Mouse (Mus musculus) retina, postnatal 1 day (tissue): Measurements from ENCODE around the gene Phb2.

Experiments used
- DNase-seq: peaks from one replicate; pipeline ENCODE4 v3.0.0-alpha.2; 2012

The Phb2 gene

DNA sequence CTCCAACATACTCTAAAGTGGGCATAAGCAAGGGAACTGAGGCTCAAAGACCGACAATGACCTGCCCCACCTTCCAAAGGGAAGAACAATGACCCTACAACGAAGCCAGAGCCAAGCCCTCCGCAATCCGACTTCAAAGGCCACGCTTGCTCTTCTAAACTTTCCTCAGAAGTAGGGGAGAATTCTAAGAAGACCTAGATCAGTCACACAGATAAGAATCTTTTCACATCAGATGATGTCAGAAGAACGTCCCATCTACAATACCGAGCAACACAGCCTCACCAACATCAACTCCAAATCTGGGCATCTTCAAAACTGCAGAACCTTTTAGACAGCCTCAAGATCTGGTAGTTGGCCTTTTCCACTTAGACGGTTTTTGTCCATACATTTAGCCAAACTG is 38.3 kb downstream of the Phb2 start:
- DNase-seq, result no peak

DNA sequence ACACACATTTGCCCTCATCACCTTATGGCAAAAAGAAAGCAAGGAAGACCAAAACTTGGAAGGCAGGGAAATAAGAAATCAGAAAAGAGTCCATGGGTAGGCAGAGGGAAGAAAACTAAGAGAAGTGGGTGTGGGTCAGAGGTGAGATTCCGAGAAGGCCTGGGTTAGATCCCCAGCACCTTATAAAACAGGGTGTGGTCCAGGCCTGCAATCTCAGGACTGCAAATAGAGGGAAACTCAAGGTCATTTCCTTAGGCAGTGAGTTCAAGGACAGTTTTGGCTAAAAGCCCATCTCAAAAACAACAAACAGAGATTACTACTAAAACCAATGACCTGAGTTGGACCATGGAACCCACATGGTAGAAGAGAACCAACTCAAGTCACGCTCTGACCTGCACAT is 41.7 kb downstream of the Phb2 start:
- DNase-seq, result no peak

DNA sequence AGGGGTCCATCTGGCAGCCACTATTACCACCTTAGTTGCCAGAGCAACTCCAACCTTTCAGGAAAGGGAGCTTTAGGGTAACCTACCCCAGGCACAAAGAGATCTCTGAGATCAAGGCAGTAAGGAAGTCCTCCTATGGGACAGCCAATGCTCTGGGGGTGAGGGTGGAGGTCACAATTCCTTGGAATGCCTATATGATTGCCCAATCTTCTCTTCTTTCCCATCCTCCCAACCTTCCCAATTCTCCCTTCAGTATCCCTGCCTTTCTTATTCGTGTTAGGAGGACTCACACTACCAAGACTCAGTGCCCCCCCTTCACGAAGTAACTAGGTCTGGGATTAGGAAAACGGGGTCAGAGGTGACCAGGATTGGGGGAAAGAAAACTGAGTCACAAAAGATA is 43.2 kb downstream of the Phb2 start:
- no peak for DNase-seq

DNA sequence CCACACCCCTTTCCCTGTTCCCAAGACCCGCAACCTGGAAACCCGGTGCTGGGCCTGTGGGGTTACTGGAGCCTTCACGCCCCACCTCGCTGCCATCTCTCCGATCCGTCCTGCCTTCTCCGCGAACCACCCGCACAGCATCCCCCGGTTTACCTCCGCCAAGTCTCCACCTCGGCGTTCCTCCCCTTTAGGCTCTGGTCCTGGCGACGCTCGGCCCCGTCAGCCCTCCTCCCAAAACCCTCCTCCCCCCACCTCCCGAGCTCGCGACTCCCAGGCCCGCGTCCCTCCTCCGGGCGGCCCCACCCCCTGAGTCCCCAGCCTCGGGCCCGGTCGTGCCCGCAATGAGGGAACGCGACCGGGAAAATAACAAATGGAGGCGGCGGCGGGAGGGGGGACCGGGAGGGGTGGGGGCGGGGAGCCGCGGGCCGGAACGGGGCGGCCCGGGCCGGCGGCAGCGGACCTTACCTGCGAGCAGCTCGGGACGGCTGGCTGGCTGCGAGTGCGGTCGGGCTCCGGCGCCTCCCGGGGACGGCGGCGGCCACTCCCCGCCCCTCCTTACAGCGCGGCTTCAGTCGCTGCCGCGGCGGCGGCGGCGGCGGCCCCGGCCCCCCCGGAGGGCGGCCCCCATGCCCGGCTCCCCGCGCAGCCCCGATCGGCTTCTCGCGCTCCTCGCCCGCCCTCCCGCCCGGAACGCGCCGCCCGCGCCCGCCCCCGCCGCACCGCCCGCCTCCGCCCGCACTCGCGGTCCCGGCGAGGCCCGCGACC is 43.9 kb downstream of the Phb2 start, which contains the start of the genes Gm45234 and Atn1:
Gm45234 (minus strand) TSS at position 191 of the 765 bp plus-strand sequence.
Atn1 (minus strand) TSS at position 694 of the 765 bp plus-strand sequence.
- DNase-seq, result peak; percentile 78

DNA sequence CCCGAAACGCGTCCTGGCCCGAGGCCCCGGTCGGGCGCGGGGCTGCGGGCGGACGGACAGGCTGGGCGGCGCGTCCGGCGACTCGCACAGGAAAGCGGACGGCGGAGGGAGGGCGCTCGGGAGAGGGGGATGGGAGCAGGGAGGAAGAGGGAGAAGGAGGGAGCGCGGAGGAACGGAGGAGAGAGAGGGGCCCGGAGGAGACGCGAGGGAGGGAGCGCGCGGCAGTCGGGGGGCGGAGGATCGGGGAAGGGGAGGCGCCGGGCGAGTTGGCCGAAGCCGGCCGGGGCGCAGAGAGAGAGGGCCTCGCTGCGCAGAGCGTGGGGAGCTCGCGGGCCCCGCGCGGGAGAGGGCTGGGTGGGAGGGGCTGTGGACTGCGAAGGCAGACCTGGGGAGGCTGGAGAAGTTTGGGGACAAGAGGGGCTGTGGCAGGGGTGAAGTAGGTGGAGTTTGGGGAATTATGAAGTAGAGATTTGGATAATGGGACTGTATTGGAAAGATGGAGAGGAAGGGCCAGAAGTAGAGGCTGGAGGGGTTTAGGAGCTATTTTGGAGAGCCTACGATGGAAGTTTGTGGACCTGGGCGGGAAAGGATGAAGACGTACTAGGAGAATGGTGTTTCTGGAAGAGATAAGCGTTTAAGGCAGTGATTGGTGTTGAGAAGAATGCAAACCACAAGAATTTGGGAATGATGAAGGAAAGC is 44.7 kb downstream of the Phb2 start:
- peak; percentile 91 for DNase-seq

DNA sequence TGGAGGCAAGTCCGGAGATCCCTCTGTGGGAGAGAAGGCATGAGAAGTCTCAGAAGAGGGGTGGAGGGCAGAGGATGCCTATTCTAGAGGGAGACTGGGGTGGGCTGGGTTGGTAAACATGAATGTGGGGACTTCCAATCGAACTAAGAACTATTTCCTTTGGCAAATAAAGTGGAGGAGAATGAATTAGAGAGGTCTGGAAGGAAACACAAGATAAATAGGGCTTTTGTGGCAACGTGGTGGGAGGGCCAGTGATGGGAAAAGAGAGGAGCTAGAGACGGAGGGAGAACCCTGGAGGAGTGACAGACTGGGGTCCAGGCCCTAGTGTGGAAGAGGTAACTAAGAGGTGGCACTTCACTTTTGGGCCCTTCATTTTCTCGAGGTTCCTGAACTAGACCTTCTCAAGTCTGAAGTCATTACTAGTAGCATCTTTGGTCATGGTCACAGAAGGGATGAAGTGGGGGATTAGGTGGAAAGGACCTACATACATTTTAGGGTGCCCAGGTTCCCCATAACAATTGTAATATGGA is 45.3 kb downstream of the Phb2 start:
- no peak for DNase-seq

DNA sequence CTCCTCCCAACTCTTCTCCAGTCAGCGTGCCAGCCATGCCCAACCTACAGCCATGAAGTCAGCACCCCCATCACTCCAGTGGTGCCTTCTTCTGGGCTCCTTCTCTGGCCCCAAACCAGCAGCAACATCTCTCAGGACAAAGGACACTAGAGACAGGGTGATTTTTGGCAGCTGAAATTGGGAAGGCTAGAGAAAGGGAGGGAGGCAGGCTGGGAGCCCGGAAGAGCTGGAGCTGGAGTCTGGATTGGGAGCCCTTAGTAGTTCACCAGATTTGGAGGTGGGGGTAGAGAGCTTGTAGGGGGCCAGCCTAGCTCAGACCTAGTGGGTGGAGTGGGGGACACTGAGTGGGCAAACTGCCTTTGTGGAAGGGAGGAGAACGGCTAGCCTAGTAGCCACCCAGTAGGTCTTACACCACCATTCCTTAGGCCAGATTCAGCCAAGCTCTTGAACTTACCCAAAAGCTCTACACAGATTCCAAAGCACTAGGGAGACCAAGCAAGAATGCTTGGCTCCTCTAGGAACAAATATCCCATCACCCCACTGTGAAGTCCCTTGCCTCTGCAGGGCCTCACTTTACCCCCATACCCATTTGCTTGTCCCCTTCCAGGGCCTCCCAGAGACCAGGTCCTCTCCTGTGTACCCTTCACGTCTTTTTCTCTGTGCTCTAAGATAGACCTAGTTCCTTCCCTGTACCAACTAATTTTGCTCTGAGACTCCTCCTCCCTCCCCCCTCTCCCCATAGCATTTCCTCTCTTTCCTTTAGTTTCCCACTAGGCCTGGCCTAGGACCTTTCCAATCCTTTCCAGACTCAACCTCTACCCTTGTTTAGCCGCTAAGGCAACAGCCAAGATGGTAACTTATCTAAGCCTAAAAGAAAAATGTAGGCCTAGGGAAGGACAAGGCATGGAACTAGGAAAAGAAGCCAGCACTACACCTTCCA is 46.0 kb downstream of the Phb2 start:
- DNase-seq, result peak; percentile 65

DNA sequence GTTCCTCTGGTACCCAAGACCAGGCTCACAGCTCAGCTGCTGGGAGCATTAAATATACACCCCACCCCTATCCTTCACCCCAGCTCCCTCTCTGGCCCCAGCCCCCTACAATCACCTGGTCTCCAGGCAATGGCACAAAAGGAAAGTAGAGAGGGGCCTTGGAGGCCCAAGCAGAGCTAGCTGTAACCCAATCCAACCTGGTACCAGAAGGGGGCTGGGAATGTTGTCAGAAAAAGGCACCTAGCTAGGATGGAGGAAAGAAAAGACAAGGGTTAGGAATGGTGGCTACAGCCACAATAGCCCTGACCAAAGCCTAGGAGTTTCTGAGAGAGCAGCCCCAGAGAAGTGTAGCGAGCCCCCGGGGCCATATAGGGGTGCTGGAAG is 46.7 kb downstream of the Phb2 start:
- DNase-seq, result no peak

DNA sequence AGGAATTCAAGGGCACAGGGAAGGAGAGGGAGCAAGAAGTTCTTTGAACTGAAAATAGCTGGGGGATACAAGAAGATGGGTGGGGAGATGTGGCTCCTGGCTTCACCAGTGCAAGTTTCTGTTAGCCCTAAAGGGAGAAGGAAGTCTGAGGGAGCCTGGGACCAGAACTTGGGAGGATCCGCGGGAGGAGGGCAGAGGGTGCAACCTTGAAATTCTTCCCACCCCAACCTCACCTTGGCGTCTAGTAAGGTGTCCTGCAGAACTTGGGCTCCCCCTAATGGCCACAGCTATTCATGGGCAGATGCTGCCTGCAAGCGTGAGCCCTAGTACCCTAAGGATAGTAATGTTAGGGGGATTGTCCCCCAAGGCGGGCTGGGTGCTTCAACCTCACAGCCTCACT is 47.1 kb downstream of the Phb2 start:
- peak; percentile 89 for DNase-seq

DNA sequence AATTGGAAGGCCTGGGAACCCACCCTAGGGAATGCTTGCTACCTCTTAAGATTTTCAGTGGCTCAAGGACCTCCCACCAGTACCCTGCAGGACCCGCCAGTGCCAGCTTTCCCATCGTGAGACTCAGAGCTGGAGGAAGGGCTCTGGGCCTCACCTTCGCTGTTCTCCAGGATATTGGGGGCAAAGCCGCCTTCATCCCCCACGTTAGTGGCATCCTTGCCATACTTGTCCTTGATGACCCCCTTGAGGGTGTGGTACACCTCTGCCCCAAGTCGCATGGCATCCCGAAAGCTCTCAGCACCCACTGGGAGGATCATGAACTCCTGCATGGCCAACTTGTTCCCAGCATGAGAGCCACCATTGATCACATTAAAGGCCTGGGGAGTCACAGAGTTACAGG is 53.8 kb downstream of the Phb2 start:
- DNase-seq, result no peak
